Mouse (Mus musculus) bone marrow, adult 2 months (tissue): ENCODE measurements around the gene Gna11.
A peak's percentile ranks its signal among the peaks of the same experiment; 100 is the strongest.

Experiments used
- CTCF ChIP-seq: fragments of 200-500 bp; IDR thresholded peaks from 2 replicates; pipeline ENCODE4 v1.5.1; 2011; ENCODE audit warnings: low read length, control low read depth; ENCODE audit not compliant: control insufficient read depth, insufficient read depth
- POLR2A ChIP-seq: fragments of 200-500 bp; IDR thresholded peaks from 2 replicates; pipeline ENCODE4 v1.6.1; 2011; ENCODE audit warnings: low read depth, mild to moderate bottlenecking, control low read depth, low read length, borderline replicate concordance; ENCODE audit not compliant: control insufficient read depth

GRCm38 (mm10) chr10:81524051-81524605 lies 20.9 kb downstream of the Gna11 start, which contains the start of gene Gna15:
- TF ChIP-seq CTCF = no peak
- TF ChIP-seq POLR2A = peak; percentile 62
